Mouse (Mus musculus) right cerebral cortex, postnatal 25 days (tissue): ENCODE results near the gene Pdlim7.

Experiments
- DNase-seq: peaks from one replicate; pipeline ENCODE4 v3.0.0; 2022

Gene Pdlim7

DNA sequence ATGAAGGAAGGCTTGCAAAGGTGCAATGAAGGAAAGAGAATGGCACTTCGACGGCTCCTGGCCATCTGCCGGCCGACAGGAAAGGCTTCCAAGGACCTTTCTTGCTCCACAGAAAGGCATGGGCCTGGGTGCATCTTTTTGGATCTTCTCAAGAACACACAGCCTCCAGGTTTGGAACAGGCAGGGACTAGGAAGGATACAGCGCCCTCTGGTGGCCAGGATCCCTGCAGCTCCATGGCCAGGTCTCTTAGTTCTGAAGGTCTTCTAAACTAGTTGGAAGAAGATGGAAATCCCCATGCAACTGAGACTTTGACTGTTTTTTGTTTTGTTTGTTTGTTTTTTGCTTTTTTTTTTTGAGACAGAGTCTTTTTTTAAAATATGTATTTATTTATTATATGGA lies 3.5 kb upstream of the Pdlim7 start:
- peak; percentile 84 for DNase-seq

DNA sequence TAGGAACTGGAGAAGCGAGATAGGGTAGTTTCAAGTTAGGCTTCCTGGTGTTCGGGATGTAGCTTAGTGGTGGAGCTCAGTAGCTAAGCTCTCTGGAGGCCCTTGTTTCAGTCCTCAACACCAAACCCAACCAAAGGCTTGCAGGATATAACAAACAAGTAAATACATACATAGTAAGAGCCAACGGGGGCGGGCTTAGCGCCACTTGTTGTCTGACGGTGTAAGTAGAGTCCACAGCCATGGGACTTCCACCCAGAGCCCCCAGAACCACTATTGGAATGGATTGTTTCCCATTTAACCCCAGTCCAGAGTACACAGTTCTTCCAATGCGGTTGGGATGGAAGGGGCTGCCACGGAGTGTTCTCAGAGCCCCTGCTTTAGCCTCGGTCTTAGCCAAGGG lies 352 bp upstream of the Pdlim7 start:
- DNase-seq, result no peak

DNA sequence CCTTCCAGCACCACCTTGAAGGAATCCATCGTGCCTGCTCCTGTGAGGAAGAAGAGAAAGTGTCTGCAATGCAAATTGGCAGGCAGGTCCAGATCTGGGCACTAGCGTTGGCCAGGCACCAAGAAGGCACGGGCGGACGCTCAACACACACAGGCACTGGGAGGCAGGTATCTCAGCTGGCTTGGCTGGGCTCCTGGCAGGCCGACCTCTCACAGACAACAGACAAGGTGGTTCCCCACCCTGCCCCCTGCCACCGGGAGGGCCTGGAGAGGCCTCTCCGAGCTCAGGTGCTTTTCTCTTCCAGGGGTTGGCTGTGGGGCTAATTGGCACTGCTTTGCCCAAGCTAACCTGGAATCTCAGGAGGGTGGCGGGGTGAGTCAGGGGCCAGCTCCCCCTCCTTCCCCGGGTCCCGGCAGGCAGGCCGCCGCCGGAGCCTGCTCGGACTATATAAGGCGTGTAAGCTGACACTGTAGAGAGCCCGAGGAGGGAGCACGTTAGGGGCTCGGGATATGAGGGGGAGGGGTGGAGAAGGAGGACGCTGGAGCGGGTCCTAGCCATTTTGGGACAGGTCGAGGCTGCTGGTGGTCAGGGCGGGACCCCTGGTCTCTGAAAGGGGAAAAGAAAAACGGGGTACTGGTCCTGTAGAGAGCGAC lies 971 bp downstream of the Pdlim7 start:
- no peak for DNase-seq

DNA sequence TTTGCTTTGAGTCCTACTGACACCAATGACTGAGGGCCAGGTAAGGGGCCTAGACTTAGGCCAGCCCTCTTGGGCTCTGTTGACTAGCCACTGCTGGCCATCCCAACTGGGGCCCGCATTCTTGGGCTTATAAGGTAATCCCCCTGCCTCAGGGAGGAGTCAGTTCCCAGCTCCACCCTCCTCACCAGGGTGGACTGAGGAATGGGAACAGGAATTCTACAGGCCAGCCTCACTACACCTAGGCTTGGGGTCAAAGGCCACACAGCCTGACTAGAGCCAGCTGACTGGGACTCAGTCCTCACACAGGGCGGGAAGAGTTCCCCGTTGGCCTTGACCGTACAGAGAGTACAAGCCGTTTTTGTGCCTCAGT lies 2.0 kb downstream of the Pdlim7 start:
- DNase-seq, result no peak

GRCm38 (mm10) chr13:55510668-55511491 lies 2.6 kb downstream of the Pdlim7 start:
- DNase-seq, result no peak

DNA sequence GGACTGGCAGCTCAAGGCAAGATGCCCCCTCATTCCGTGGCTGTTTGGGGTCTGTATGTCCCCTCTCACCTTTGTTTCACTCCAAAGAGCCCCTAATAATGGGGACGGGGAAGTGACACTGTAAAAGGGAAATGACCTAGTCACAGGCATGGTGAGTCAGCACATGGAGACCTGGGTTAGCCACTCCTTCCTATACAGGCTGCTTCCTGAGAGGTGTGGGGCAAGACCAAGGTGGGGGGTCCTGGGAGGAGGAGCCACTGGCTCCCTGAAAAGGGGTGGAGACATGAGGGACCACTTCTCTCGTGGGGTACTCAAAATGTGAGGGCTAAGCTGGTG lies 3.2 kb downstream of the Pdlim7 start:
- no peak for DNase-seq

DNA sequence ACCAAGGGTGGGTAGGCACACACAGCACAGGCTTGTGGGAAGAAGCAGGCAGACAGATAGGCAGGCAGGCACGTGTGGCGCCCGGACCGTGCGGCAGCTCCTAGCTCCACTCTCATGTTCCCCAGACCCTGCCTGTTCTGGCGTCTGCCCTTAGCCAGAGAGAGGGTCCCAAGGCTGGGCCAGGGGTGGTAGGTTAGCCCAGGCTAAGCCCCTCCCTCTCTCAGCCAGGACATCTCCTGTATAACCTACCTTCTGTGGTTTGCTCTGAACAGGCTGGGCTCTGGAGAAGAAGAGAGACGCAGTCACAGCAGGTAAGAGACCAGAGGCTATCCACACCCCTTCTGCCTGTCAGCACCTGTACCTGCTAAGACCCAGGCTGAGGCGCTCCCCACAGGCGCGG lies 4.9 kb downstream of the Pdlim7 start:
- no peak for DNase-seq

- DNase-seq, result no peak
These were observed 5.6 kb downstream of the Pdlim7 start for GRCm38 (mm10) chr13:55507877-55508276.

DNA sequence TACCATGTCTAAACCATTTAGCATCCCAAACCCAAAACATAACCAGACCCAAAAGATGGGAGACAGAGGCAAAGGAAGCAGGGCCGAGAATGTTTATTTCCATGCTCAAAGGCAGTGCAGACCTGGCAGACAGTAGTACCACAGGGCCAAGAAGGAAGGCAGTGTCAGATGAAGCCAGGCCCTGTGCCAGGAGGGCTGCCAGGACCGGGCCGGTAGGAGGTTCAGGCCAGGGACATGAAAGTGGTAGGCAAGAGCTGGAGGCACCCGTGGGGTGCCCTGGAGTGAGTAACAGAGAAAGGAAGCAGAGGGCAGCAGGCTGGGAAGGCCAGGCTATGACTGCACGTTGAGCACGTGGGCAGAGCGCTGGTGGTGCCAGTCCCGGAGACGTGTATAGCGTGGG lies 6.8 kb downstream of the Pdlim7 start:
- DNase-seq, result no peak

GRCm38 (mm10) chr13:55505810-55506209 lies 7.7 kb downstream of the Pdlim7 start:
- DNase-seq, result no peak

DNA sequence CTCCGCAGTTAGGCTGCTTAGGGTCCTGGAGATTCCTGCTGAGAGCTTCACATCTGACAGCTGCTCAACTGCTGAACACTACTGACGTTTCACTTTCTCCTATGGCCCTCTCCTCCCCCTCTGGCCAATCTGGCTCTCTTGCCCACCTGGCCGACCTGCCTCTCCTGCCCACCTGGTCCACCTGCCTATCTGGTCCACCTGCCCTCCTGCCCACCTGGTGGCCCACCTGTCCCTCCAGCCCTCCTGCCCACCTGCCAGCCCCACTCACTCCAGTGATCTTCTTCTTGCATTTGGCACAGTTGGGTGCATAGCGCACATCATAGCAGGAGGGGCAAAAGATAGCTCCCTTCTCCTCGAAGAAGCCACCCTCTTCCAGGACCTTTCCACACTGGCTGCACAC lies 9.1 kb downstream of the Pdlim7 start:
- no peak for DNase-seq

- no peak for DNase-seq
These were observed 11.1 kb downstream of the Pdlim7 start for GRCm38 (mm10) chr13:55502405-55502804.

GRCm38 (mm10) chr13:55500575-55500974 lies 12.9 kb downstream of the Pdlim7 start:
- no peak for DNase-seq

DNA sequence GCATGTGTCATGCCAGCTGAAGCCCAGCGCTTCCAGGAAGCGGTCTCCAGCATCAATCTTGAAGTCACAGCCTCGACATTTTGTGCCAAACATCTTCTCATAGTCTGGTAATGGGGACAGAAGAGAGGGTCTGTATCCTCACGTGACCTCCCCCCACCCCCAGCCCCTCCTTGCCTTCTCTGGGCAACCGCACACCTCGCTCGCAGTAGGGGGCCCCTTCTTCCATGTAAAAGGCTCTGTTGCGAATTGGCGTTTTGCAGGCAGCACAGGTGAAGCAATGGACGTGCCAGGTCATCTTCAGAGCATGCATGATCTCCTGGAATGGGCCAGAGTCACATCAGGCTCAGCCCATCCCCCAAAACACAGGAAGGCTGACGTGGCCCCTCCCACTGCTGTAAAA lies 14.6 kb downstream of the Pdlim7 start:
- DNase-seq, result no peak

GRCm38 (mm10) chr13:55496661-55497060 lies 16.8 kb downstream of the Pdlim7 start:
- DNase-seq, result no peak

DNA sequence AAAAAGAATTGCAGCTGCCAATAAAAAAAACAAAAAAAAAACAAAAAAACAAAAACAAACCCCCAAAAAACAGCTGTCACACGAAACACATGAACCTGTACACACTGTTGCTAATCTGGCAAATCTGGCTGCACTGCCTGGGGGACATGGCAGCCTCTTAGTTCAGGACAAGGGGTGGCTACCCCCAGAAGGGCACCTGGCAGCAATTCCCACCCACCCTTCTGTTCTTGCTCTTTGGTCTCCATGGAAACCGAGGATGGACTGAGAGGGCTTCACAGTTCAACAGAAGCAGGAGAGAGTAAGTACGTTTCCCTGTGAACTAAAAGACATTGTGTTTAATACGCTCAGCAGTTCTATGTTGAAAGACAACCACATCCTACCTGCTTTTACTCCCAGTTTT lies 17.8 kb downstream of the Pdlim7 start:
- no peak for DNase-seq

DNA sequence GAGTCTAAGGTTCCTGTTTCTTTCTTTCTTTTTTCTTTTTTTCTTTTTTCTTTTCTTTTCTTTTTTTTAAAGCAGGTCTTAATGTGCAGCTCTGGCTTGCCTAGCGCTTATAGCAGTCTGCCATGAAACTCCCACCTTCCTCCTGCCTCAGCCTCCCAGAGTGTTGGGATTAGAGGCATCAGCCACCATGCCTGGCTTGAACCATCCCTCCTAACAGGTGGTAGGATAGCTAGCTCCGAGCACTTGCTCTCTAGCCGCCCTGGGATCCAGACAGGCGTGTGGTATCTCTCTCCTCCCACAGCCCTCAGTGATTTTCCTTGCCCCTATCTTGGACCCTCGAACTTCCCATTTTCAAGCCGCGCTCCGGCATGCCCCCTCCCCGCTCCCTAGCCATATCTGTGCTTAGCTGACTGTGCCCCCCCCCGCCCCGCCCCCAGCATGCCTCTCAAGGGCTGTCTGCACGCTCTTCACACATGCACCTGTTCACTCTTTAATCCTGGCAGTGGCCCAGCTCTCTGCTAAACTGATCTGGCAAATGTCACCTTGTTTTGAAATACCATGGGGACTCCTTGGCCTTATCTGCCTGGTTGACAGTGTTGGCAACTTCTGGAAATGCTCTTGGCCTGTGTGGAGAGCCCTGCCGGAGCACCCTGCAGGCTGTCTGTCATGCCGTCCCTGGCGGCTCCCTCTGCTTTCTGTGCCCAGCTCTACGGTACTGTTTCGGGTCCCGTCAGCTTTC lies 18.4 kb downstream of the Pdlim7 start:
- no peak for DNase-seq

DNA sequence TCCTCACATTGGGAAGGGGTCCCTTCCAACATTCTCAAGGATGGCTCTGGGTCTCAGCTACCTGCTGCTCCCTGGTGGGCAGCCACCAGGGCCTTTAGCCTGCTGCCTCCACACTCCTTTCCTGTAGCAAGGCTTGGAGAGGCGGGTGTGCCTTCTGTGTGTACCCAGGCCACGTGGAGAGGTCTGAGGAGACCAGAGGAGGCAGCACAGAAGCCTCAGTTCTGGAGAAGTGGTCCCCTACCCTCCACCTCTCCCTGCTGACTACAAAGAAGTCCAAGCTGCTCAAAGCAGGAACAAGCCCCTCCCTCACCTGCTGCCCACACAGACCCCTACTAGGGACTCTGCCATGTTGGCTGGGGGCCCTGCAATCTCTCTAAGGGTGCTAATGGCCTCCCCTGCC lies 19.2 kb downstream of the Pdlim7 start:
- DNase-seq, result no peak

DNA sequence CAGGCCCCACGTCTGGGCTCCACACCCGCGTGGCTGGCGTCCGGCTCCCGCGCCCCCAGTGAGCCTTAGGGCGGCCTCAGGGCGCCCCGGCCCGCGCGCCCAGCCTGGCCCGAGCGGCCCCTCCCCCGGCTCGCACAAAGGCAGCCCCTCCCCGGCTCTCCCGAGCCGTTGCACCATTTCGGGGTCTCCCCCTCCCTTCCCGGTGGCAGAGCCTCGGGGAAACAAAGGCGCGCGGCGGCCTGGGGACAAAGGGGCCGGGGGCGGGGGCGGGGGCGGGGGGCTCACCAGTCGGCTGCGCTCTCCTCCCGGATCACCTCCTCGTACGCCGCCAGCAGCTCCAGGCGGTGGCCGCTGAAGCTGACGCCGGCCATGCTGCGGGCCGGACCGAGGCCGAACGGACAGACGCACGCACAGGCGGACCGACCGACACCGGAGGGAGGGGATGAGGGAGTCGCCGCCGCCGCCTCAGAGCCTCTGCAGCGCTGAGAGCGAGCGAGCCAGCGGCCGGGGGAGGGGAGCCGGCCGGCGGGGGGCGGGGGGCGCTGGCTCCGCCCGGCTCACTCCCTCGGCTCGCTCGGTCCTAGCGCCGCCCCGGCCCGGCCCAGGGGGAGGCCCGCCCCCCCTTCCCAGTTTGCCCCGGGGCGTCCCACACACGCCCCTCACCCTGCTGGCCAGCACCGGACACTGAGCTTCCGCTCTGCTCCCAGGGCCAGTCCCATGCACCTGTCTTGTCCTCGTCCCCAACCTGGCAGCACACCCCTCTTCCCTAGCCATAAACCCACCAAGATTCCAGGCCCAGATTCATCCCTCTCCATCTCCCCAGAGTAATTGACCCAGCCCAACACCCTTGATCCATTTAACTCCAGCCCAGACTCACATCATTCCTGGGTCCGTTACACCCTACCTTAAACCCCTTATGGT lies 25.6 kb downstream of the Pdlim7 start, which contains the start of gene Dbn1:
Dbn1 (minus strand) TSS at position 534 of the 921 bp plus-strand sequence.
- no peak for DNase-seq

DNA sequence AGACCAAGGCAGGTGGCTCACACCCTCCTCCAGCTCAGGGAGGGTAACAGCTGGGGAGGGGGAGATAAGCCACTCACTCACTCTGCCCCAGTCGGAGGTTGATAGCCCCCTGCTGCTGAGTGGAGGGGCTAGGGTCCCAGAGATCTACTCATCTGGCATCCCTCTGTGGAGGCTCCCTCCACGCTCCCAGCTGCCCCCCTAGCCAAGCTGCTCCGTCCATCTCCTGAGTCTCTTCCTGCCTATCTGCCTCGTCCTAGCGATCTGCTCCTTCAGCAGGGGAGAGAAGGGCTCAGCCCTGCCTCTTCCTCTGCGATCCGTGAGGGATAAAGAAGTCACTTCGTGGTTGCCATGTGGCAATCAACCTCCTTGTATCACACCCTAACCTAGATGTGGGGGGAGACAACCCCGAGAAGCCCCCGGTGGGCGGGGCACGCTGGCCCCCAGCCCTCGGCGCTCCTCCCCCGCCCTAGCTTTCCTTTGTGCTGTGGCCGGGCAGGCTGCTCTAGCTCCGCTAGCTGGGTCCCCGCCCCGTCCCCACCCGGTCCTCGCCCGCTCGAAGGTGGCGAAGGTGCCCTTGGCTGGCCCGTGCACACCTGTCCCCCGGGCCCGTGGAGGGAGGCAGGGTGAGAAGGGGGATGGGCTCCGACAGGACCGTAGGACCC lies 26.4 kb downstream of the Pdlim7 start:
- DNase-seq, result no peak

DNA sequence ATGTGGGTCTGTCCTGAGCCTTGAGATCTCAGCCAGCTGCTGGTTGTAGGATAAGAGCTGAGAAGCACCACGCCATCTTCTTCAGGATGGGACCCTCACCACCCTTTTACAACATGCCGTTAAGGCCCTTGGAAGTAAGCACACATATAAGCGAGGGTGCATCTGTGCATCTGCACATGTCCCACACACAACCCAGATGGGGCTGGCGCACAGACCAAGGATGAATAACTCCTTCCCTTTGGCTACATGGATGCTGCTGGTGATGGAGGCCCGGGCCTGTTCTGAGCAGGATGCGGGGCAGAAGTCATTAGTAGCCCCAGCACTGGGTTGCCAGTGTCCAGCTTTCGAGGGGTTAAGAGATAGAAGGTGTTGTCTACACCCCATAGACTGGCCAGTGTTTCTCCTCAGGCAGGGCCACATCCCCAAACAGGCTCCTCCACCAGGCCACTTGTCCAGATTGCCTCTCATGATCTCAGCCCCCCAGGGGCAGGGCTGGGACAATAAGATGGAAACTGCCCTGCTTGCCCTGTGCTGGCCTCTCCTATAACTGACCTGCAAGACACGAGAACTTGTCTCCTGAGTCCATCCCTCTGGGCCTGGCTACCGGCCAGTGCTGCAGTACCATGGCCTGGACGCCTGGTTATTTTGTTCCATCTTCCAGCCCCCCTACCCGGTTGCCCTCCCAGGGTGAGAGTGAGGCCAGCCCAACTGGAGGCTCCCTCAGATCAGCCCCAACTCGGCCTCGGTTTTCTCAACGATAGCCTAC lies 27.3 kb downstream of the Pdlim7 start:
- peak; percentile 38 for DNase-seq
